Mouse (Mus musculus) brain, embryonic 14.5 days (tissue): ENCODE measurements around the gene Lmtk3.

Experiments
- CTCF ChIP-seq: fragments of 200-500 bp; IDR thresholded peaks from 2 replicates; pipeline ENCODE4 v1.5.1; 2012; ENCODE audit warnings: inconsistent platforms, mild to moderate bottlenecking, moderate library complexity, borderline replicate concordance; ENCODE audit not compliant: insufficient read depth, insufficient read length; ENCODE audit errors: extremely low read depth
- POLR2A ChIP-seq: fragments of 200-500 bp; IDR thresholded peaks from 2 replicates; pipeline ENCODE4 v1.6.1; 2012; ENCODE audit warnings: mild to moderate bottlenecking, inconsistent platforms, borderline replicate concordance; ENCODE audit not compliant: poor library complexity, insufficient read depth, insufficient read length, severe bottlenecking; ENCODE audit errors: extremely low read depth

- no peak for TF ChIP-seq POLR2A
- TF ChIP-seq CTCF, result no peak
These were observed 8.4 kb downstream of the Lmtk3 start for GRCm38 (mm10) chr7:45791756-45792490.
